Mouse (Mus musculus): ENCODE data around the gene Pus7. TPM values are rescaled to one million over a fixed set of nuclear protein-coding genes. Genes with fewer than 3 reads are reported as not detected.
"Not testable (repeated sequence)": the region's sequence is repeated elsewhere in the genome, so short reads cannot be mapped to it uniquely, and the experiment has no call there.

Pus7 gene
- polyA plus RNA-seq, 1 experiment from 2014 or later: 34.5 TPM

- Histone ChIP-seq H3K4me2 (ENCODE audit: low read depth, severe bottlenecking) (no peak overlapping the region), H3K27me3 (ENCODE audit: control insufficient read depth, insufficient read depth, low read length) (no peaks in the 10 kb centered on the region), H3K9me3 (ENCODE audit: control insufficient read depth, low read length) (no peaks in the 10 kb centered on the region), H3K36me3 (ENCODE audit: control insufficient read depth, insufficient read depth, low read length) (peaks cover 2% of the 10 kb centered on the region; the same call in 1 of the 2 replicates), H3K4me1 (ENCODE audit: control insufficient read depth, insufficient read depth, low read length) (no peaks in the 10 kb centered on the region), H3K9ac (ENCODE audit: low read length) (no peak overlapping the region), H3K4me3 (ENCODE audit: low read depth, low read length) (no peak overlapping the region), H3K27ac (replicated peaks; ENCODE audit: low read depth, low read length) (no peak overlapping the region)
- ATAC-seq (ENCODE audit: insufficient number of reproducible peaks, low FRiP score, low TSS enrichment, low read depth) (no peak), DNase-seq (ENCODE audit: low spot score) (no peak)
- 81% methylated on average over 4 of the region's 4 CpGs for WGBS
Measured at GRCm38 (mm10) chr5:23736366-23736765, 47.1 kb downstream of the Pus7 start.

GRCm38 (mm10) chr5:23721956-23722355 lies 61.6 kb downstream of the Pus7 start:
- ATAC-seq (ENCODE audit: insufficient number of reproducible peaks, low FRiP score, low TSS enrichment, low read depth): no peak
- Histone ChIP-seq H3K4me2 (ENCODE audit: low read depth, severe bottlenecking) (no peak overlapping the region), H3K4me3 (ENCODE audit: low read depth, low read length) (no peak overlapping the region), H3K36me3 (ENCODE audit: control insufficient read depth, insufficient read depth, low read length) (no peaks in the 10 kb centered on the region), H3K9ac (ENCODE audit: low read length) (no peak overlapping the region), H3K27ac (replicated peaks; ENCODE audit: low read depth, low read length) (no peak overlapping the region), H3K27me3 (ENCODE audit: control insufficient read depth, insufficient read depth, low read length) (no peaks in the 10 kb centered on the region), H3K4me1 (ENCODE audit: control insufficient read depth, insufficient read depth, low read length) (no peaks in the 10 kb centered on the region), H3K9me3 (ENCODE audit: control insufficient read depth, low read length) (no peaks in the 10 kb centered on the region; the same call in 1 of the 2 replicates)
- no peak for DNase-seq (ENCODE audit: low spot score)
- WGBS: 100% methylated on average over 2 of the region's 2 CpGs

GRCm38 (mm10) chr5:23718881-23719328 lies 64.6 kb downstream of the Pus7 start:
- DNase-seq (ENCODE audit: low spot score) (no peak), ATAC-seq (ENCODE audit: insufficient number of reproducible peaks, low FRiP score, low TSS enrichment, low read depth) (no peak)
- H3K27ac ChIP-seq (replicated peaks; ENCODE audit: low read depth, low read length): no peak overlapping the region
- H3K9ac ChIP-seq (ENCODE audit: low read length): no peak overlapping the region
- 89% methylated on average over 4 of the region's 4 CpGs for WGBS
- H3K4me2 ChIP-seq (ENCODE audit: low read depth, severe bottlenecking): no peak overlapping the region
- no peaks in the 10 kb centered on the region for H3K9me3 ChIP-seq (ENCODE audit: control insufficient read depth, low read length)
- no peaks in the 10 kb centered on the region for H3K36me3 ChIP-seq (ENCODE audit: control insufficient read depth, insufficient read depth, low read length)
- no peak overlapping the region for H3K4me3 ChIP-seq (ENCODE audit: low read depth, low read length)
- H3K4me1 ChIP-seq (ENCODE audit: control insufficient read depth, insufficient read depth, low read length): no peaks in the 10 kb centered on the region
- no peaks in the 10 kb centered on the region for H3K27me3 ChIP-seq (ENCODE audit: control insufficient read depth, insufficient read depth, low read length)

- no peak for ATAC-seq (ENCODE audit: insufficient number of reproducible peaks, low FRiP score, low TSS enrichment, low read depth)
Measured at GRCm38 (mm10) chr5:23718182-23718534, 65.4 kb downstream of the Pus7 start.

GRCm38 (mm10) chr5:23717469-23718181 lies 65.9 kb downstream of the Pus7 start:
- no peak for DNase-seq (ENCODE audit: low spot score)
- H3K4me1 ChIP-seq (ENCODE audit: control insufficient read depth, insufficient read depth, low read length): no peaks in the 10 kb centered on the region
- H3K9ac ChIP-seq (ENCODE audit: low read length): no peak overlapping the region
- no peak overlapping the region for H3K4me2 ChIP-seq (ENCODE audit: low read depth, severe bottlenecking)
- H3K27ac ChIP-seq (replicated peaks; ENCODE audit: low read depth, low read length): no peak overlapping the region
- WGBS: 78% methylated on average over 3 of the region's 3 CpGs
- H3K4me3 ChIP-seq (ENCODE audit: low read depth, low read length): no peak overlapping the region
- H3K9me3 ChIP-seq (ENCODE audit: control insufficient read depth, low read length): no peaks in the 10 kb centered on the region
- H3K27me3 ChIP-seq (ENCODE audit: control insufficient read depth, insufficient read depth, low read length): no peaks in the 10 kb centered on the region
- H3K36me3 ChIP-seq (ENCODE audit: control insufficient read depth, insufficient read depth, low read length): no peaks in the 10 kb centered on the region
- no peak for ATAC-seq (ENCODE audit: insufficient number of reproducible peaks, low FRiP score, low TSS enrichment, low read depth)

More at GRCm38 (mm10) chr5:23718182-23718534, 65.4 kb downstream of the Pus7 start:
- Histone ChIP-seq H3K9ac (ENCODE audit: low read length) (no peak overlapping the region), H3K4me2 (ENCODE audit: low read depth, severe bottlenecking) (no peak overlapping the region), H3K4me1 (ENCODE audit: control insufficient read depth, insufficient read depth, low read length) (no peaks in the 10 kb centered on the region), H3K4me3 (ENCODE audit: low read depth, low read length) (no peak overlapping the region), H3K9me3 (ENCODE audit: control insufficient read depth, low read length) (no peaks in the 10 kb centered on the region), H3K27me3 (ENCODE audit: control insufficient read depth, insufficient read depth, low read length) (no peaks in the 10 kb centered on the region), H3K36me3 (ENCODE audit: control insufficient read depth, insufficient read depth, low read length) (no peaks in the 10 kb centered on the region), H3K27ac (replicated peaks; ENCODE audit: low read depth, low read length) (no peak overlapping the region)
- no peak for DNase-seq (ENCODE audit: low spot score)
- 69% methylated on average over 1 of the region's 1 CpGs for WGBS

- WGBS: 92% methylated on average over 8 of the region's 8 CpGs
- Histone ChIP-seq H3K9ac (ENCODE audit: low read length) (no peak overlapping the region), H3K4me2 (ENCODE audit: low read depth, severe bottlenecking) (no peak overlapping the region), H3K9me3 (ENCODE audit: control insufficient read depth, low read length) (peaks cover 2% of the 10 kb centered on the region; the same call in 1 of the 2 replicates), H3K27ac (replicated peaks; ENCODE audit: low read depth, low read length) (no peak overlapping the region), H3K4me3 (ENCODE audit: low read depth, low read length) (no peak overlapping the region), H3K27me3 (ENCODE audit: control insufficient read depth, insufficient read depth, low read length) (no peaks in the 10 kb centered on the region), H3K4me1 (ENCODE audit: control insufficient read depth, insufficient read depth, low read length) (no peaks in the 10 kb centered on the region), H3K36me3 (ENCODE audit: control insufficient read depth, insufficient read depth, low read length) (peaks cover 17% of the 10 kb centered on the region)
- ATAC-seq (ENCODE audit: insufficient number of reproducible peaks, low FRiP score, low TSS enrichment, low read depth) (no peak), DNase-seq (ENCODE audit: low spot score) (no peak)
Measured at GRCm38 (mm10) chr5:23713401-23714335, 69.8 kb downstream of the Pus7 start.

GRCm38 (mm10) chr5:23712130-23713001 lies 71.1 kb downstream of the Pus7 start:
- WGBS: 8% methylated on average over 59 of the region's 60 CpGs
- Histone ChIP-seq H3K9ac (ENCODE audit: low read length) (peak overlapping the region; percentile 84), H3K27ac (replicated peaks; ENCODE audit: low read depth, low read length) (no peak overlapping the region), H3K4me2 (ENCODE audit: low read depth, severe bottlenecking) (peak overlapping the region; percentile 58), H3K36me3 (ENCODE audit: control insufficient read depth, insufficient read depth, low read length) (peaks cover 27% of the 10 kb centered on the region), H3K4me1 (ENCODE audit: control insufficient read depth, insufficient read depth, low read length) (no peaks in the 10 kb centered on the region), H3K4me3 (ENCODE audit: low read depth, low read length) (peak overlapping the region; percentile 70), H3K9me3 (ENCODE audit: control insufficient read depth, low read length) (peaks cover 2% of the 10 kb centered on the region; the same call in 1 of the 2 replicates), H3K27me3 (ENCODE audit: control insufficient read depth, insufficient read depth, low read length) (no peaks in the 10 kb centered on the region)
- DNase-seq (ENCODE audit: low spot score) (peak; percentile 82), ATAC-seq (ENCODE audit: insufficient number of reproducible peaks, low FRiP score, low TSS enrichment, low read depth) (peak; percentile 94)

GRCm38 (mm10) chr5:23711671-23712129 lies 71.8 kb downstream of the Pus7 start:
- peaks cover 33% of the 10 kb centered on the region for H3K36me3 ChIP-seq (ENCODE audit: control insufficient read depth, insufficient read depth, low read length)
- 67% methylated on average over 6 of the region's 6 CpGs for WGBS
- H3K4me1 ChIP-seq (ENCODE audit: control insufficient read depth, insufficient read depth, low read length); ATAC-seq (ENCODE audit: insufficient number of reproducible peaks, low FRiP score, low TSS enrichment, low read depth); H3K9me3 ChIP-seq (ENCODE audit: control insufficient read depth, low read length); DNase-seq (ENCODE audit: low spot score); H3K27me3 ChIP-seq (ENCODE audit: control insufficient read depth, insufficient read depth, low read length); H3K27ac ChIP-seq (replicated peaks; ENCODE audit: low read depth, low read length): not testable (repeated sequence)
- H3K4me2 ChIP-seq (ENCODE audit: low read depth, severe bottlenecking): peak overlapping the region; percentile 58
- peak overlapping the region; percentile 70 for H3K4me3 ChIP-seq (ENCODE audit: low read depth, low read length)
- peak overlapping the region; percentile 84 for H3K9ac ChIP-seq (ENCODE audit: low read length)

All from limb, embryonic 11.5 days (tissue).